Mouse (Mus musculus) liver, postnatal 0 days (tissue): ENCODE data around the gene Sipa1l1.

Experiments
- CTCF ChIP-seq: sonication (generic); IDR thresholded peaks from 2 replicates; pipeline ENCODE4 v1.5.1; 2016; ENCODE audit warnings: antibody characterized with exemption, low read depth
- EP300 ChIP-seq: IDR thresholded peaks from 2 replicates; pipeline ENCODE4 v1.6.1; 2016; ENCODE audit warnings: antibody characterized with exemption, low read depth, mild to moderate bottlenecking

DNA sequence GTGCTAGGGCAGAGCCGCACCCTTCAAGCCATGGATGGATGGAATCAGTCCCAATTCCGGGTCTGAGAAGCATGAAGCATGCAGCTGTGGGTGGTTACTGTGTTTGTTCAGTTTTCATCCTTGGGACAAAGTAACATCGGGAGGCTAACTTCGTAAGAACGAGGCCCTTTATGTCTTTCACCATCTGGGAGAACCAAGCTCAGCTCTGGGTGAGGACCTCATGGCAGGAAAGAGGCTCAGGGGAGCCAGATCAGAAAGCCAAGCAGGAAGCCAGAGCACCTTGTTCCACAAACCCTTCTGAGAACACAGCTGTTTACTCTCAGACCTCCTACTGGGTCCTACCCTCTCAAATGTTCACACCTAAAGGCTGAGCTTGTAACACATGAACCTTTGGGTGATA lies 330.6 kb downstream of the Sipa1l1 start:
- TF ChIP-seq CTCF (no peak), EP300 (no peak)
